ENCODE assay signal across 9 mouse cellular contexts in the genomic region with DNA sequence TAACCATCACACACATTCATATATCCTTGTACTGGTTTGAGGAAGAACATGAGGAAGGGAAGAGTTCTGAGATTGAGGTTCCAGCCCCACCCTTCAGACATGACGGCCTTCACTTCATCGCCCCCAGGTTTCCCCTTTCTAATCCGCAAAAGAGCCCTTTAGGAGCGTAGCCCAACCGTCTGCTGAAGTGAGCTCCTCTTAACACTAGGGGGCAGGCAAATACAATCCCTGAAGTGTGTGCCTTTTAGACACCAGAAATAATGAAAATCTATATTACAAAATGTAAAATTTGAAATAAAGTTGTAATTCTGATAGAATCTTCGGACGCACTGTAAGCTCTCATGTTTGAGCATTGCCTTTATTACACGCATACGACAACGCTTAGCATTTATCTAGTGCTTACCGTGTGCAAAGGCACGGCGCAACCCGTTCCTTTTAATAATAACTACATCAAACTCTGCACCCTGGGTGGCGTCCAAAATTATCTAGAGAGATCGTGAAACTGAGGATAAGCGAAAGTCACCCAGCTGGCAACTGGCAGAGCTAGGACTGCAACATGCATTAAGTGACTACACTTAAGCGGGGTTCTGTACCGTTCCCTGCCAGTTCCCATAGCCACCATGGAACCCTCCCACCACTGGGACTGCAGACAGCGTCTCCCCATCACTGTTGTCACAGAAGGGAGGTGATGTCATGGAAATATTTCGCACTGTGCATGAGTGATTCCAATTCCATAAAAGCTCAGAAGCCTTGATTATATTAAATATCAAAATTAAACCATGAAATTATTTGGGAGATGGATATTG.
DNase-seq lines count a peak whose midpoint lies in the region; ATAC-seq and TF ChIP-seq lines count a peak whose summit lies in the region.
"Had no signal": no experiment of that assay in that cellular context is flagged by ENCODE, and none has a peak within 500 bp of the region (broad histone marks: within the 10 kb centered on the region; RNA-seq: fewer than 3 reads in every experiment).

No protein-coding gene starts in this region.

- no peak overlapping the region for H3K4me3 ChIP-seq in CH12.LX (replicated peaks in 1 of 3; ENCODE audit: low read depth in 2 of 3, low read length in 2 of 3, poor library complexity in 1 of 3)
- H3K4me3 ChIP-seq in midbrain, embryonic 14.5 days (replicated peaks; ENCODE audit: low read depth, low read length), result no peak overlapping the region
- H3K4me3 ChIP-seq: limb, embryonic 15.5 days had no signal

- no peaks in the 10 kb centered on the region for H3K27me3 ChIP-seq in CH12.LX (replicated peaks)
- 0 out of 2 replicates have a peak, but pooled peaks cover 2% of the 10 kb centered on the region for H3K27me3 ChIP-seq in midbrain, embryonic 14.5 days (ENCODE audit: control insufficient read depth, insufficient read depth, low read length)
- H3K27me3 ChIP-seq: limb, embryonic 15.5 days had no signal

- no peaks in the 10 kb centered on the region for H3K36me3 ChIP-seq in CH12.LX (replicated peaks in 1 of 2; ENCODE audit: control insufficient read depth in 1 of 2, insufficient read depth in 1 of 2, low read length in 1 of 2)
- H3K36me3 ChIP-seq in midbrain, embryonic 14.5 days (ENCODE audit: control insufficient read depth, insufficient read depth, low read length), result no peaks in the 10 kb centered on the region
- H3K36me3 ChIP-seq: limb, embryonic 15.5 days had no signal

- no peaks in the 10 kb centered on the region for H3K79me2 ChIP-seq in CH12.LX (replicated peaks; ENCODE audit: control insufficient read depth, extremely low read depth, insufficient read depth, poor library complexity, severe bottlenecking)

- peaks cover 0 to 3% of the 10 kb centered on the region in 2 experiments; a peak in 1 of 4 replicates for H3K4me1 ChIP-seq in CH12.LX (ENCODE audit: control insufficient read depth in 1 of 2, insufficient read depth in 2 of 2)
- no peaks in the 10 kb centered on the region for H3K4me1 ChIP-seq in midbrain, embryonic 14.5 days (ENCODE audit: control insufficient read depth, insufficient read depth, low read length)

- no peak overlapping the region for H3K27ac ChIP-seq in CH12.LX (ENCODE audit: insufficient read depth, low read depth)
- no peak overlapping the region for H3K27ac ChIP-seq in midbrain, embryonic 14.5 days (replicated peaks; ENCODE audit: low read depth, low read length)
- H3K27ac ChIP-seq: limb, embryonic 15.5 days had no signal

- H3K9ac ChIP-seq in CH12.LX (ENCODE audit: insufficient read depth, low read depth), result no peak overlapping the region
- H3K9ac ChIP-seq in midbrain, embryonic 14.5 days (replicated peaks; ENCODE audit: low read length), result no peak overlapping the region
- H3K9ac ChIP-seq: limb, embryonic 15.5 days had no signal

- WGBS in midbrain, embryonic 14.5 days, result 57% methylated on average over 21 of the region's 21 CpGs

- intact Hi-C loops in gastrocnemius, postnatal 14 days (cut with DNase I; ENCODE audit: low total_unique reads), result loop anchor here (5.0 kb wide), 1 partner anchor 560 kb away; no protein-coding TSS in a partner anchor

- in situ Hi-C loops in CH12.LX (cut with MboI; ENCODE audit: low pct_ligation_motif_present, low pct_unique_long_range_greater_than_20kb, low sequenced_read_pairs), result loop anchor here (10.0 kb wide), 1 partner anchor 162 kb away; no protein-coding TSS in a partner anchor

- DNase-seq in gastrocnemius, adult 18-20 months (ENCODE audit: low spot score), result peak; percentile 17
- DNase-seq in gastrocnemius, postnatal 25 days, result no peak
- DNase-seq in CH12.LX (ENCODE audit: extremely low read depth), result peak; percentile 44
- peak; percentile 38 to 71 for DNase-seq in cerebellum, postnatal 25 days
- peak; percentile 22 for DNase-seq in gastrocnemius, postnatal 14 days
- DNase-seq in layer of hippocampus, postnatal 14 days (ENCODE audit: low spot score in 2 of 2), result peak; percentile 48 to 71
- peak; percentile 87 for DNase-seq in midbrain, embryonic 14.5 days
- DNase-seq in spleen, postnatal 14 days (ENCODE audit: low spot score in 2 of 2), result no peak

- ATAC-seq in midbrain, embryonic 14.5 days (ENCODE audit: low FRiP score, low TSS enrichment), result no peak; the same call in 1 of the 2 replicates

- peak; percentile 46 to 76; a peak in 3 of 4 replicates for TF ChIP-seq CTCF in CH12.LX (conservative IDR thresholded peaks at IDR 0.05 in 1 of 2, IDR thresholded peaks at IDR 0.05 in 1 of 2; ENCODE audit: low read depth in 2 of 2, low read length in 2 of 2)

- TF ChIP-seq POLR2A in CH12.LX (IDR thresholded peaks at IDR 0.05; ENCODE audit: low read depth, low read length), result no peak

- no peaks in the 10 kb centered on the region for H3K9me3 ChIP-seq in CH12.LX (replicated peaks; ENCODE audit: low read length)
- no peaks in the 10 kb centered on the region for H3K9me3 ChIP-seq in midbrain, embryonic 14.5 days (ENCODE audit: control insufficient read depth, low read length)
- H3K9me3 ChIP-seq: limb, embryonic 15.5 days had no signal

- no peak for TF ChIP-seq EP300 in CH12.LX (IDR thresholded peaks at IDR 0.05; ENCODE audit: low read length)

- peak; percentile 78 for TF ChIP-seq RAD21 in CH12.LX (IDR thresholded peaks at IDR 0.05; ENCODE audit: low read depth, low read length)

- peak overlapping the region; percentile 6; the same call in 1 of the 2 replicates for H3K4me2 ChIP-seq in CH12.LX (ENCODE audit: insufficient read depth, low read depth, poor library complexity, severe bottlenecking)
- H3K4me2 ChIP-seq in midbrain, embryonic 14.5 days (ENCODE audit: low read length), result no peak overlapping the region
- H3K4me2 ChIP-seq: limb, embryonic 15.5 days had no signal

- dilution Hi-C loops in CH12.LX (cut with MboI; ENCODE audit: extremely low pct_ligation_motif_present, extremely low pct_unique_long_range_greater_than_20kb, low sequenced_read_pairs), result no loop called here

TF ChIP-seq in CH12.LX, 34 proteins besides CTCF, POLR2A, EP300 and RAD21:
- TF ChIP-seq SMC3 (IDR thresholded peaks at IDR 0.05; ENCODE audit: low read depth, low read length) (peak; percentile 40; the same call in 1 of the 2 replicates), MYC (IDR thresholded peaks at IDR 0.05; ENCODE audit: low read depth, low read length) (no peak)

Comparison
In these comparisons a context has a peak if more than half of its experiments do, and no peak if none do; other contexts are left out.
1. DNase-seq: peak in gastrocnemius, adult 18-20 months (single experiment), CH12.LX (single experiment), cerebellum, postnatal 25 days (2 of 2), gastrocnemius, postnatal 14 days (single experiment), layer of hippocampus, postnatal 14 days (2 of 2) and midbrain, embryonic 14.5 days (single experiment); none in gastrocnemius, postnatal 25 days (single experiment) and spleen, postnatal 14 days (0 of 2).